Mouse (Mus musculus) liver, adult (tissue): ENCODE results near the gene Klhdc7a.

ENCODE experiments used
- GATA4 ChIP-seq: IDR thresholded peaks from 2 replicates; pipeline ENCODE4 v1.6.1; 2014; ENCODE audit warnings: mild to moderate bottlenecking, low read length; ENCODE audit not compliant: insufficient replicate concordance

The Klhdc7a gene

DNA sequence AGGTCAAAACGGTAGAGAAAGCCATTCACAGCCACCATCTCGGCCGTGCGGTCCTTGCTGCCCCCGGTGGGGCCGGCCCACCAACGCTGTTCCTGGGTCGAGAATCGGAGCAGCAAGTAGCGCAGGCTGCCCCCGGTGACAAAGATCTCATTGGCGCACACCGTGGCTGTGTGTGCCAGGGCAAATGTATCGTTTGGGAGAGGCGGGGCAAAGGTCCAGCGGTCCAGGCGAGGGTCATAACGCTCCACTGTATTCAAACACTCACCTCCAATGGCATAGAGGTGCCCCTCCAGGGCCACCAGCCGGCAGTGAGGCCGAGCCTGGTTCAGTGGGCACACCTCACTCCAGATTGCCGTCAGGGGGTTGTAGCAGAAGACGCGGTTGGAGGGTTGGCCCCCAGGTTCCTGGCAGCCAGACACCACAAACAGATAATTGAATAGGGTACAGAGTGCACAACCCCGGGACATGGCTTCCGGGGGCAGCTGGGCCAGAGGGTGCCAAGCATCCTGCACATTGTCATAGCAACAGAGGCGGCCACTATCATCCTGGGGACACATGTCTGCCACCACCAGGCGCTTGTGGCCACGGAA, 2.1 kb downstream of the Klhdc7a start:
- no peak; the same call in 1 of the 2 replicates for TF ChIP-seq GATA4

DNA sequence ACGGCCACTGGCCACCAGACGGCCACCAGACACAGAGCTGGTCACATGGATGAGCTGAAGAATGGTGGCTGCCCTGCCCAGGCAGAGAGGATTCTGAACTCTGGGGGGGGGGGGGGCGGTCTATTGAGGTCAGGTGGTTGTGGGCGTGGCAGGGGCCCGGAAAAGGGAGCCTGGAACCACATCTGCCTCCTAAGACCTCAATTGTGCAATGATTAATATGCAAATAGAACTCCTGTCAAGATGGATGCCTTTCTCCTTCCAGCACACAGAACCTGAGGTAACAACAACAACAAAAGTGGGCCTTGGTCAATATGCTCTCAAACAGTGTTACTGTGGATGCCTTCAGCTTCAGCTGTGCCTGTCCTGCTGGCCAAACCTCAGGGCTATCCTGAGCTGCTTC, 3.4 kb downstream of the Klhdc7a start:
- TF ChIP-seq GATA4 = no peak

GRCm38 (mm10) chr4:139963911-139964310, 3.9 kb downstream of the Klhdc7a start:
- TF ChIP-seq GATA4 = no peak

DNA sequence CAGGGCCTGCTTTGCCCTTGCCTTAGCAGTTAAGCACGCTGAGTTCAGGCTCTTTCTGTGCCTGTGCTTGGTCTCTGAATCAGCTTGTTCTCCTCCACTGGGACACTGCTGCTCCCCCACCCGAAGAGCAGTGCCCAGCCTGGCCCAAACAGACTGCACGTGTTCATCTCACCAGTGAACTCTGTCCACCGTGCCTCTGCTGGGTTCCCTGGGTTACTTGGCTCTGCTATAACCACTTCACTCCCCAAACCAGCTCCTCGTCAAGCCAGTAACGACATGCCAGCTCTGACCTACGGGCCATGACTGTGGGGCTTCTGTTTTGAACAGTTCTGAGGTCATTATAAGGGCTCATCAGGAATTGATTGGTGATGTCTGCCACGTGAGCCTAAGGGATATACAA, 4.8 kb downstream of the Klhdc7a start:
- no peak for TF ChIP-seq GATA4

DNA sequence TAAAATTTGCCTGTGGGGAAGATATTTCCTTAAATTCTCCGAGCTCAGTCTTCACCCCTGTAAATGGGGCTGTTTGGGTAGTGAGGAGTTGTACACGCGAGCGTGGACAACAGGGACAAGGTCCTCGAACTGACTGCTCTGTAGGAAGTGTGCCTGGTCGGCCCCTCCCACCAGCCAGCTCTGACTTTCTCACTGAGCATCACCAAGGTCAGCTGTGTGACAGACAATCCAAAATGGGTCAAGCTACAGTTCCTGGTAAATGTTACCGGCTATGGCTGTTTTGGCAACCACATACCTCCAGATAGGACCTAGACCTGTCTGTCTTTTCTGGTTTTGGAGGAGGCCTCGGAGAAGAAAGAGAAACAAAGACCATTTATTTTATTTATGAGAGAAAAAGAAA, 6.0 kb downstream of the Klhdc7a start:
- TF ChIP-seq GATA4 = no peak

GRCm38 (mm10) chr4:139960724-139961315, 7.0 kb downstream of the Klhdc7a start:
- TF ChIP-seq GATA4 = no peak

DNA sequence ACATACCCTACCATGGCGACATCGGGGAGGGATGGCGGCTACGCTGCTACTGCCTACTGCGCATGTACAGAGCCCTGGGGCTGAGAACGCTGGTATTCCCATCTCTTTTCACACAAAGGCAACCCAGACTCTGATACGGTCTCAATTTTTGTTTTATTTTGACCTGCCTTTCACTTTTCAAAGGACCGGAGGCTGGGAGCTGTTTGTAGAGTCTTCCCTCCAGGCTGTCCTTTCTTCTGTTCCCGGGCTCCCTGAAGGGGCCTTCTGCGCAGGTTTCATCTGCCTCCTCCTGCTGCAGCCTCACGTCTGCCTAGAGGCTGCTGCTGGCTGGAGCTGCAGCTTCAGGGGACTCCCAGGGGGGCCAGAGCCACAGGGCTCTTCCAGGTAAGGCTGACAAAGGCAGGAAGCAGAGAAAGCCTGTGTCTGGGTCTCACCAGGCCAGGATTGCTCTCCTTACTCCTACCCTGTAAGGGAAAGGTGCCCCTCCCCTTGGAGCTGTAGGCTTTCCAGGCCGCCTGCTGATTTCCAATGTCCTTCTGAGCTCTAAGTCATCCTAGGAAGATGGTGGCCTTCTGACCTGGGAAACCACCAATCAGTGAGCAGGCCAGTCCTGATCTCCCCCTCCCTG, 7.6 kb downstream of the Klhdc7a start:
- TF ChIP-seq GATA4 = no peak

- no peak for TF ChIP-seq GATA4
Measured at GRCm38 (mm10) chr4:139959188-139959587, 8.6 kb downstream of the Klhdc7a start.

- no peak for TF ChIP-seq GATA4
Measured at GRCm38 (mm10) chr4:139950876-139951485, 16.8 kb downstream of the Klhdc7a start.

DNA sequence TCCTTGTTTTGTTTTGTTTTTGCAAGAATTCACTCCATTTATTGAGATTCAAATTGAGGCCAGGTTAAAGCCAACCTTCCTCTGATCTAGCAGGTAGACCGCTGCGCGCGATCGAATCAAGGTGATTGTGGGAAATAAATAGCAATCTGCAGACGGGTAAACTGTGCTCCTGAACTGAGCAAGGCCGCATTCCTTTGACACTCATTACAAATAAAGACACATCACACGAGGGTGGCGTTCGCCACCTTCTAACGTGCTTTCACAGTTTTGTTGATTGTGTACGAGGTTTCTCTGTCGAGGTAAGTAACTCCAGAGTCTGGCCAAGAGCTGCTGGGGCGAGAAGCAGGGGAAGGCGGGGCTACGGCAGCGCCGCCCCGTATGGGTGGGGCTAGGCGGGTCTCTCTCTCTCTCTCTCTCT, 17.4 kb downstream of the Klhdc7a start:
- TF ChIP-seq GATA4 = no peak

DNA sequence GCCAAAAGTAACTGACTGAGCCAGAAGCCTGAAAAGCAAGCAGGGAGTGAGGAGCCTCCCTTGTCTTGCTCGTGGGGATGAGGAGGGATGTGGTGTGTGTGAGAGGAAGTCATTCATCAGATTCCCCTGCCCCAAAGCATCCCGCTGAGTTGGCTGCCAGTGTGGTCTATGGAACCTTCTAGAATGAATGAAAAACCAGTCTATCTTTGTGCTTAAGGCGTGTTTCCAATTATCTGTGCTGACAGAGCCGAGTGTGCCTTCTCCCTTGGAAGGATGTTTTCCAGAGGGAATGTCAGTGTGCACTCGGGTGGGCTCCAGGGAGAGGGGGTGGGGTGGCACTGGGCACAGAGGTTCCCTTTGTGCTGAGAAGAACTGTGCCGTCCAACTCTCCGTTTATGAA, 19.2 kb downstream of the Klhdc7a start:
- TF ChIP-seq GATA4 = no peak

- TF ChIP-seq GATA4 = no peak
Measured at GRCm38 (mm10) chr4:139947341-139947740, 20.5 kb downstream of the Klhdc7a start.

DNA sequence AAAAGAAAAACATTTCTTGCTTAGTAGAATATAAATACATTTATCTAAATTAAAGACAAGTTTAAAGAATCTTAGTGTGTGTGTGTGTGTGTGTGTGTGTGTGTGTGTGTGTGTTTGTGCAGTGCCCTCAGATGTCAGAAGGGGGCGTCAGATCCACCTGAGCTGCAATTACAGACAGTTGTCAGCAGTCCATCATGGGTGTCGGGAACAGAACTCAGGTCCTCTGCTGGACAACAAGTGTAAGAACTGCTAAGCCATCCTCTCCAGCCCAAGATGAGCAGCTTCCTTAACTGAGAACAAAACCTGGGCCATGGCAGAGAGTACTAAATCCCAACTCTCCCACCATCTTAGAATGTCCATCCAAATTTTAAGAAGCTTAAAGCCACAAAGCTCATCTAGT, 26.0 kb downstream of the Klhdc7a start:
- no peak for TF ChIP-seq GATA4

GRCm38 (mm10) chr4:139935557-139935956, 32.3 kb downstream of the Klhdc7a start:
- no peak for TF ChIP-seq GATA4

- no peak for TF ChIP-seq GATA4
Measured at GRCm38 (mm10) chr4:139932970-139933801, 34.6 kb downstream of the Klhdc7a start.

DNA sequence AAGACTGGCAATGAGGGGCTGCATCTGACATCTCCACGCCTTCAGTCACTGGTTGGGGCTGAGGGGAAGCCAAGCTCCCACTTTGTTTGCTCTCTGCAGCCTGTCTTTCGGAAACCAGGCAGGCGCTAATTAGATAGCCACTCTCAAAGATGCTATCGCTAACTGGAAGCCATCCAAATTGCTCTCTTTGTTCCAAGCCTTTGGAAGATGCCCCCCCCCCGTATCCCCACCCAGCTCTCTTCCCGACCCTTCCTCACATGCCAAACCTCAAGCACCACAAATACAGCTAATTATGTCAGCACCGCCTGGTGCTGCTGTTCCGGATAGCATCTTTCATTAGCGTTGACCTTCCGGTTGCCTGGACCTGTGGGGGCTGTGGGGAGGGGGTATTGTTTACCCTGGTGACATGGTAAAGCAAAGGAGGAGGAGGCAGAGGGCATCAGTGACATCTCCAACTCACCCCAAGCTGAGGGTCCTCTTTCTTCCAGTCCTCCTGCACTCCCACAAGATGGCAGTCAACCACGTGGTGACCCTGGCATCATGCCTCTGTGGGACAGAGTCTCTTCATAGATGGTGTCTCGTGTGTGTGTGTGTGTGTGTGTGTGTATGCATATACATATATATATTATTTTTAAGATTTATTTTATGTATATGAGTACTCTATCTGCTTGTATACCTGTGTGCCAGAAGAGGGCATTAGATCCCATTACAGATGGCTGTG, 35.9 kb downstream of the Klhdc7a start:
- no peak for TF ChIP-seq GATA4
